Mouse (Mus musculus) E14TG2a.4 (cell line): ENCODE results near the gene Gm28047.
"Not testable (repeated sequence)": the region's sequence is repeated elsewhere in the genome, so short reads cannot be mapped to it uniquely, and the experiment has no call there.

Experiments
- H3K27me3 ChIP-seq: 2 replicates; pipeline ENCODE4 v1.6.1; 2014; ENCODE audit warnings: low read length, control low read depth; ENCODE audit not compliant: insufficient read depth
- H3K36me3 ChIP-seq: 2 replicates; pipeline ENCODE4 v1.6.1; 2014; ENCODE audit warnings: low read length, control low read depth; ENCODE audit not compliant: insufficient read depth
- H3K4me1 ChIP-seq: replicated peaks from 2 replicates; pipeline ENCODE4 v1.6.1; 2014; ENCODE audit warnings: low read depth, low read length, control low read depth
- H3K4me3 ChIP-seq: replicated peaks from 2 replicates; pipeline ENCODE4 v1.5.1; 2014; ENCODE audit warnings: mild to moderate bottlenecking, low read length
- H3K9me3 ChIP-seq: 2 replicates; pipeline ENCODE4 v1.6.1; 2014; ENCODE audit warnings: low read length, control low read depth
- CTCF ChIP-seq: conservative IDR thresholded peaks from 2 replicates; pipeline ENCODE4 v1.5.1; 2014; ENCODE audit warnings: low read length
- NANOG ChIP-seq: IDR thresholded peaks from 2 replicates; pipeline ENCODE4 v1.6.1; 2014; ENCODE audit warnings: borderline replicate concordance, low read length, mixed read lengths
- POU5F1 ChIP-seq: IDR thresholded peaks from 2 replicates; pipeline ENCODE4 v1.6.1; 2014; ENCODE audit warnings: low read length, borderline replicate concordance

The Gm28047 gene

DNA sequence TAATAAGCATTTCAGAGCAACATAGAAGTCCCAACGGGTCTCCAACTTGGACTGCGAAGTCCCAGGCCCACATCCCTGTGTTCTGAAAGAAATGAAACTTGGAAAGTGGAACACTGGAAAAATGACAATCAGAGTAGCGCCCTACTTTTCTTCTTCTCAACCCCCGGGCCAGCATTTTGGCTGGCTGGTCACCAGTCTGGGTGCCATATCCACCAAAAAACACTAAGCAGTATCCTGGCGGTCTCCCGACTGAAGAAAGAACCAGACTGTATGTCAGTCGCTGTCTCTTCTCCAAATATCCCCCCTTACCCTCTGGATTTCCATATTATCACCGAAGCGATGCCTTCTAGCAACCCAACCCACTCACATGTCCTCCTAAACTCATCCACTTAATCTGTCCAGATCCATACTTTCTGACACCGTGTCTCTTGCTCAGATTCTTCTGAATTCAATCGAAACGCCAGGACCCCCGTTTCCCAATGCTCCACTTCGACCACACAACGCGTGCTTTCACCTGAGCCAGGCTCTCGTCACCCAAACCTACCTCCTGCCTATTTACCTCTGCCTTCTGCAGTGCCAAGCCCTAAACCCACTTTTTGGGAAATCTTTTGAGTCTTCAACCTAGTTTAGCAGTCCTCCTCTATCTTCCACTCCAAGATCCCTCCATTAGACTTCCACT, 437 bp downstream of the Gm28047 start:
- Histone ChIP-seq H3K4me3 (peak overlapping the region; percentile 88), H3K9me3 (no peaks in the 10 kb centered on the region), H3K4me1 (peaks cover 35% of the 10 kb centered on the region), H3K36me3 (peaks cover 9% of the 10 kb centered on the region; the same call in 1 of the 2 replicates), H3K27me3 (no peaks in the 10 kb centered on the region)
- TF ChIP-seq CTCF (no peak), POU5F1 (no peak)

DNA sequence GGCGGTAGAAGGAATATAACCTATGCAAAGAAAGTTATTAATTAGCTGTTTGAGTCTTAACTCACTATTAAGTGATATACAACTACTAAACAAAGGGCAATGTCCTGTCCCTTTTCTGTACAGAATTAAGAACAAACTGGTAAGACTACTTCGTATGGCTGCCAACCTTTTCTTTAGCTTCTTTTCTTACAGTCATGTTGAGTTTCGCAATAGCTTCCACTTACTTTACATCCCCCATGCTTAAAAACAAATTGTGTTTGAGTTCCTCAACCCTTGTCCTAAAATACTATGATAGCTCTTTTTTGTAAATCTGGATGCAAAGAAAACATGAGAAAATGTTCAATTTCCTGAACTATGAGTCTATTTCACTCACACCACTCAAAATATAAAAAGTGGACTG, 1.7 kb downstream of the Gm28047 start:
- no peak overlapping the region for H3K4me3 ChIP-seq
- H3K27me3 ChIP-seq: no peaks in the 10 kb centered on the region
- H3K36me3 ChIP-seq: peaks cover 9% of the 10 kb centered on the region; the same call in 1 of the 2 replicates
- TF ChIP-seq POU5F1: no peak
- TF ChIP-seq NANOG: no peak
- no peak for TF ChIP-seq CTCF
- no peaks in the 10 kb centered on the region for H3K9me3 ChIP-seq
- peaks cover 40% of the 10 kb centered on the region for H3K4me1 ChIP-seq

DNA sequence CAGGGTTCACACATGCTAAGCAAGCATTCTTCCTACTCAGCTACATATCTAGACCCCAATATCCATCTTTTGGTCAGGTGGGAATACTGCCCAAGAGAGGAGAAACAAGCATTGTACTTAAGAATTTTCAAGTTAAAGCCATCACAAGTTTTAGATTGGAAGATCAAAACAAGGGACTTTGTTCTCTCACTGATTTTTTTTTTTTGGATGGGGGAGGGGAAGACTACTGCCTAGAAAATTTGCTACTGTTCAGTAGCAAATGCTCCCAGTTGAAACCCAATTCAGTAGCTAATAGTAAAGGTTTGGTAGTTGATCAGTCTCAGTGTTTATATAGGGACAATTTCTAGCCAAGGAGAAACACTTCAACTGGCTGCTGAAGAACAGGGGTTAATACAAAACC, 2.3 kb downstream of the Gm28047 start:
- Histone ChIP-seq H3K4me1 (peaks cover 40% of the 10 kb centered on the region), H3K27me3 (no peaks in the 10 kb centered on the region), H3K4me3 (no peak overlapping the region), H3K36me3 (peaks cover 9% of the 10 kb centered on the region; the same call in 1 of the 2 replicates), H3K9me3 (no peaks in the 10 kb centered on the region)
- TF ChIP-seq NANOG: no peak
- TF ChIP-seq CTCF: no peak
- TF ChIP-seq POU5F1: no peak

DNA sequence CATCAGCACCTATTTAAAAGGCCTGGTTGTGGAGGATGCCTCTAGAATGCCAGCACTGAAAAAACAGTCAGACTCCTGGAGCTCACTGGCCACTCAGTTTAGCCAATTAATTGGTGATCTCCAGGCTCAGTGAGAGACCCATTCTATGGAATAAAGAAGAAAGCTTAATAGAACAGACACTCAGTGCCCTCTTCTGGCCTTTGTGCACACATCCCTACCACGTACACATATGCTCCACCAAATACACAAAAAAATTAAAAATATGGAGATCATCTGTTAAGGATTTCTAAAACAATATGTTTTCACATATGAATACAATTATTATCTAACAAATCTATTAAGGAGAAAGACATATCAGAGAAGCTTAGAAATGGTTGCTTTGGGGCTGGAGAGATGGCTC, 4.1 kb downstream of the Gm28047 start:
- Histone ChIP-seq H3K27me3 (no peaks in the 10 kb centered on the region), H3K4me1 (peaks cover 30% of the 10 kb centered on the region)
- no peak for TF ChIP-seq POU5F1
- TF ChIP-seq NANOG: no peak
- no peak for TF ChIP-seq CTCF

DNA sequence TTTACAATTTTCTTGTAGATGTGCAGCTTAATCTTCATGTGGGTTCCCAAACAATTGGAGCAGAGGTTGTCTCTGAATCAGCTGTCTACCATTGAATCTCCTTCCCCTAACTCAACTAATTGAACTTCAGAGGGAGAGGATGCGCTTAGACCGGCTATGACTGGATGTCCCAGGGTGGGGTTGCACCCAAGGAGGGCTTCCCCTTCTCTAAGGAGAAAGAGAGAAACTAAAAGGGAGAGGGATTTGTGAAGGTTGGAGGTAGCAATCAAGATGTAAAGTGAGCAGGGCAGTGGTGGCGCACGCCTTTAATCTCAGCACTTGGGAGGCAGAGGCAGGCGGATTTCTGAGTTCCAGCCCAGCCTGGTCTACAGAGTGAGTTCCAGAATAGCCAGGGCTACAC, 5.4 kb downstream of the Gm28047 start:
- no peaks in the 10 kb centered on the region for H3K27me3 ChIP-seq
- TF ChIP-seq NANOG (no peak), POU5F1 (no peak), CTCF (no peak)
- no peaks in the 10 kb centered on the region for H3K9me3 ChIP-seq
- peaks cover 9% of the 10 kb centered on the region; the same call in 1 of the 2 replicates for H3K36me3 ChIP-seq
- H3K4me3 ChIP-seq: no peak overlapping the region
- peaks cover 29% of the 10 kb centered on the region for H3K4me1 ChIP-seq

More for the DNA sequence above, 4.1 kb downstream of the Gm28047 start:
- Histone ChIP-seq H3K4me3 (no peak overlapping the region), H3K9me3 (no peaks in the 10 kb centered on the region), H3K36me3 (peaks cover 9% of the 10 kb centered on the region; the same call in 1 of the 2 replicates)

DNA sequence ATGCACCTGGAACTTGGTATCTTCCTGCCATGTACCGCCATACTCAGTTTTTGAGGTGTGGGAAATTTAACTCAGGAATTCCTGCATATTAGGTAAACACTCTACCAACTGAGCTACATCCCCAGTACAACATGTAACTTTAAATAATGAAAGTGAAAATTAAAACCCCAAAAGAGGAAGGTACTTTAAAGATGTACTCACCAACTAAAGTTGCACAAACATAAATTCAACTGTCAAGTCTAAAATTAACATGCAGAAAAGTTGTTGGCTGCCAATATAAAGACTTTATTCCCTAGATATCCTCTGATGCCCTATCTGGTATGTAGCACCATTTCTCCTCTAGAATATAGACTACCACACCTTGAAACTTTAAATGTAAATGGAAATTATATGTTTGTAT, 7.2 kb downstream of the Gm28047 start:
- H3K4me1 ChIP-seq: peaks cover 16% of the 10 kb centered on the region
- H3K9me3 ChIP-seq: no peaks in the 10 kb centered on the region
- no peaks in the 10 kb centered on the region for H3K27me3 ChIP-seq
- TF ChIP-seq CTCF: no peak
- TF ChIP-seq POU5F1: no peak
- no peak for TF ChIP-seq NANOG
- H3K36me3 ChIP-seq: peaks cover 9% of the 10 kb centered on the region; the same call in 1 of the 2 replicates
- no peak overlapping the region for H3K4me3 ChIP-seq

DNA sequence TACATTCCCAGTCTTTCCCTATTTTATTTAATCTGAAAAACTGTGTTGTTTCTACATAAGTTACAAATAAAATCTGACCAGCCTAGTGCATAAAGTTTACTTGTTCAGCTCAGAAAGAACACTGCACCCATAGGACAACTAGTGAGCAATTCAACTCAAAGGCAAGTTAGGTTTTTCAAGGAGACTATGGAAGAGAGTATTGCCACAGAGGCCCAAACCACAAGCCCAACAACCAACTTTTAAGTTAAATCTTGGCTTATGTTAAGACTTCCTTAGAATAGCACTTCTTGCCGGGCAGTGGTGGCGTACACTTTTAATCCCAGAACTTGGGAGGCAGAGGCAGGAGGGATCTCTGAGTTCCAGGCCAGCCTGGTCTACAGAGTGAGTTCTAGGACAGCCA, 8.7 kb downstream of the Gm28047 start:
- Histone ChIP-seq H3K4me1 (peaks cover 16% of the 10 kb centered on the region), H3K27me3 (no peaks in the 10 kb centered on the region), H3K4me3 (no peak overlapping the region), H3K36me3 (peaks cover 9% of the 10 kb centered on the region; the same call in 1 of the 2 replicates), H3K9me3 (no peaks in the 10 kb centered on the region)
- TF ChIP-seq NANOG (no peak), POU5F1 (no peak), CTCF (no peak)

DNA sequence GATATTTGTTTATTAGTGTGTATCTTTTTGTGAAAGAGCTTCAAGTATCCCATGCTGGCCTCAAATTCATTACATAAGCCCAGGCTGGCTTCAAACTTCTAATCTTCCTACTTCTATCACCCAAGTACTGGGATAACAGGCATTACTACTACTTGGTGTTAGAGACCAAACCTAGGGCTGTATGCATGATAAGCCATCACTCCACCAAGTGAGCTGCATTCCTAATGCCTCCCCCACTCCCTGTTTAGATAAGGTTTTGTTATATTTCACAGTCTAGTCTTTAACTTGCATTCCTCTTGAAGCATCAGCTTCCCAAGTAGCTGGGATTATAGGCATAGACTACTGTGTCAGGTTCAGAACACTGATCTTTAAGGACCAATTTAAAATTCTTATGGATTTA, 10.6 kb downstream of the Gm28047 start:
- Histone ChIP-seq H3K27me3 (no peaks in the 10 kb centered on the region), H3K36me3 (no peaks in the 10 kb centered on the region)

DNA sequence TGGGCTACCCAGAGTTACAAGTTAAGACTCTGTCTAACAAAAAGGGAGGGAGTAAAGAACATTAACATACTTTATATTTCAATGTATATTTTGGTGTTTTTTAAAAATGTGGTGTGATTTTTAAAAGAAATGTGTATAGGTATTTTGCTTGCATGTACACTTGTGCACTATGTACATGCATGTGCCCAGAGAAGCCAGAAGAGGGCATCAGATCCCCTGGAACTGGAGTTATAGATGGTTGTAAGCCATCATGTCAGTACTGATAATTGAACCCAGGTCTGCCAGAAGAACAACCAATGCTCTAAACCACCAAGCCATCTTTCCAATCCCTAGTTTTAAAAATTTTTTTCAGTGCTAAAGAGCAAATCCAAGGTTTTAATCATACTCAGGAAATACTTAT, 11.9 kb downstream of the Gm28047 start:
- Histone ChIP-seq H3K4me1 (peaks cover 7% of the 10 kb centered on the region), H3K36me3 (no peaks in the 10 kb centered on the region), H3K4me3 (no peak overlapping the region), H3K27me3 (no peaks in the 10 kb centered on the region), H3K9me3 (no peaks in the 10 kb centered on the region)
- TF ChIP-seq CTCF (peak; percentile 38), POU5F1 (no peak), NANOG (no peak)

More for the DNA sequence above, 10.6 kb downstream of the Gm28047 start:
- Histone ChIP-seq H3K4me3 (no peak overlapping the region), H3K4me1 (peaks cover 3% of the 10 kb centered on the region; the same call in 1 of the 2 replicates), H3K9me3 (no peaks in the 10 kb centered on the region)
- no peak for TF ChIP-seq POU5F1
- TF ChIP-seq NANOG: no peak
- TF ChIP-seq CTCF: no peak

DNA sequence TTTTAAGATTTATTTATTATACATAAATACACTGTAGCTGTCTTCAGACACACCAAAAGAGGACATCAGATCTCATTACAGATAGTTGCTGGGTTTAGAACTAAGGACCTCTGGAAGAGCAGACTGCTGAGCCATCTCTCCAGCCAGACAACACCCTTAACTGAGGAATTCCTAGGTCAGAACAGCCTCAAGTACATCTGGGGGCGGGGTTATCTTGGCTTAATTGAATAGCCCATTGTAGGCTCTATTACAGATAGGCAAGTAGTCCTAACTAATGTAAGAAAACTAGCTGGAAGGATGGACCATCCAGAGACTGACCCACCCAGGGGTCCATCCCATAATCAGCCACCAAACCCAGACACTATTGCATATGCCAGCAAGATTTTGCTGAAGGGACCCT, 16.3 kb downstream of the Gm28047 start:
- H3K27me3 ChIP-seq, H3K9me3 ChIP-seq, H3K4me1 ChIP-seq, H3K4me3 ChIP-seq, H3K36me3 ChIP-seq: not testable (repeated sequence)
